Mouse (Mus musculus) neutrophil, adult 83 days (primary cell): ENCODE measurements around the gene Akirin2. TPM values are rescaled to one million over a fixed set of nuclear protein-coding genes. Genes with fewer than 3 reads are reported as not detected.

ENCODE experiments used
- total RNA-seq, 2 experiments: library from RNA; stranded (reverse); gene quantifications; one replicate each; pipeline ENCODE4 v1.2.4; 2023

Gene Akirin2
- 10 to 100 TPM; 44.8 to 46.4 TPM for total RNA-seq

GRCm38 (mm10) chr4:34550748-34551097 is at the start of gene Akirin2:
TSS of gene Akirin2 (plus strand) at chr4:34550937.

GRCm38 (mm10) chr4:34614630-34615094 is 63.9 kb downstream of the Akirin2 start, which contains the start of the genes Orc3 and Rars2:
TSS of gene Orc3 (minus strand) at chr4:34614944.
TSS of gene Rars2 (plus strand) at chr4:34614957.

Other genes with a start within 250 kb of the Akirin2 start
- gene Orc3, start 64.0 kb downstream of the Akirin2 start, total RNA-seq = 10 to 100 TPM; 35.7 to 48.5 TPM
- gene Rars2, start 64.0 kb downstream of the Akirin2 start, total RNA-seq = 10 to 100 TPM in 1 of 2 experiments, 1 to 10 TPM in 1; 7.6 to 12.9 TPM
- 10 to 100 TPM in 1 of 2 experiments, 1 to 10 TPM in 1; 6.9 to 11.1 TPM for gene Slc35a1, start 136.5 kb downstream of the Akirin2 start, total RNA-seq
- not detected for gene Cfap206, start 179.3 kb downstream of the Akirin2 start, total RNA-seq
- gene Gm136, start 205.3 kb downstream of the Akirin2 start, total RNA-seq = not detected
- gene Smim8, start 227.5 kb downstream of the Akirin2 start, total RNA-seq = 1 to 10 TPM; 5.2 to 7.4 TPM